Mouse (Mus musculus): Measurements from ENCODE around the gene Hspa4l. TPM values are rescaled to one million over a fixed set of nuclear protein-coding genes. Genes with fewer than 3 reads are reported as not detected.

Hspa4l gene
- polyA plus RNA-seq, 1 experiment from 2014 or later, result 50.1 TPM

Other genes starting within 250 kb of the Hspa4l start
- gene Intu, start 213.2 kb upstream of the Hspa4l start, polyA plus RNA-seq (2015; fragmentation: Nextera tagmentation; extraction: Ambion mirVana), result 3.4 and 3.9 TPM in 2 replicates
- 0.55 and 0.58 TPM in 2 replicates for gene Slc25a31, start 35.6 kb upstream of the Hspa4l start, polyA plus RNA-seq (2015; fragmentation: Nextera tagmentation; extraction: Ambion mirVana)
- 17.4 and 18.3 TPM in 2 replicates for gene Plk4, start 55.5 kb downstream of the Hspa4l start, polyA plus RNA-seq (2015; fragmentation: Nextera tagmentation; extraction: Ambion mirVana)
- gene Mfsd8, start 102.4 kb downstream of the Hspa4l start, polyA plus RNA-seq (2015; fragmentation: Nextera tagmentation; extraction: Ambion mirVana), result 10.5 and 11.0 TPM in 2 replicates
- gene Abhd18, start 102.5 kb downstream of the Hspa4l start, polyA plus RNA-seq (2015; fragmentation: Nextera tagmentation; extraction: Ambion mirVana), result 11.4 and 16.7 TPM in 2 replicates
- 0.26 and 0.34 TPM in 2 replicates for gene 1700034I23Rik, start 158.0 kb downstream of the Hspa4l start, polyA plus RNA-seq (2015; fragmentation: Nextera tagmentation; extraction: Ambion mirVana)
- 4.1 and 5.3 TPM in 2 replicates for gene Larp1b, start 205.3 kb downstream of the Hspa4l start, polyA plus RNA-seq (2015; fragmentation: Nextera tagmentation; extraction: Ambion mirVana)